In the genomic region with DNA sequence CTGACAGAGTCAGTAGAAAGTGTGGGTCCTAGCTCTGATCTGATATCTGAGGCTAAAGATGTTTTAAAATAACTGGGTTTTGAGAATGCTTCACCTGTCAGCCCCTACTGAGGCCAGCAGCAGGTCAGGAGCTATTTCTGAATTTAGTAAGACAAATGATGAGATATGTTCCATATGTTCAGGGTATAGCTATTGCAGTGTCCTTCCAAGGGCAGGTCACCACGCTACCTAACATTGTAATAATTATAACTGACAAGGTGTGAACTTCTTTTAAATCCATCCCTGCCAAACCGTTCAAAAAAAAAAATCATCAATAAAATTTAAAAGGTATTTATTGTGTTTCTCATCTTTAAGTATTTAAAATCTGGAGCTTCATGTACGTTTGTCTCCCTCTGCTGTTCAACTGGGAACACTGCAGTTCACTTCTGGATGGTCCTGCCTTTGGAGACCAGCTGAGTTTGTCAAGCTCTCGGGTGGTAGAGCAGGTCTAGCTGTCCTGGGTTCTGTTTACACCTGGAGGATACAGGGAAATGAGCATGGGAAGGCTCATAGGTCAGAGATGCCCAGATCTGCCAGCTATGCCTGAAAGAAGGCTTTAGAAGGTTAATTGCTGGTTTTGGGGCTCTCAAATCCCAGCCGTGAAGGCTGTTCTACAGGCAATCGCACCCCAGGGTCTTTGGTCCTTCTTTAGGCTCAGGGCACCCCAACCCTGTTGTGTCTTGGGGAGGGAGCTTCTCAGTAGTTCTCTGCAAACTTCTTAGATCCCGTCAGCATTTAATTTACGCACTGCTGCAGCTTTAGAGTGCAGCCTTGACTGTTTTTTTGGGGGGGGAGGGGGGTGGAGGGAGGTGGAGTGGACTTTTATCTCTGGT, we compare ENCODE assay signal across 9 mouse cellular contexts. TPM values are rescaled to one million over a fixed set of nuclear protein-coding genes. Genes with fewer than 3 reads are reported as not detected.
DNase-seq lines count a peak whose midpoint lies in the region; ATAC-seq and TF ChIP-seq lines count a peak whose summit lies in the region.
"Had no signal": no experiment of that assay in that cellular context is flagged by ENCODE, and none has a peak within 500 bp of the region (broad histone marks: within the 10 kb centered on the region; RNA-seq: fewer than 3 reads in every experiment).

No protein-coding gene starts in this region.

- H3K9ac ChIP-seq in lung, postnatal 0 days (replicated peaks; ENCODE audit: low read depth): no peak overlapping the region
- H3K9ac ChIP-seq: limb, embryonic 12.5 days had no signal

- no peak for TF ChIP-seq EP300 in lung, postnatal 0 days (IDR thresholded peaks at IDR 0.05)

- H3K4me2 ChIP-seq in lung, postnatal 0 days (replicated peaks; ENCODE audit: low read depth, low read length): no peak overlapping the region
- H3K4me2 ChIP-seq: limb, embryonic 12.5 days had no signal

- 35% methylated on average over 8 of the region's 8 CpGs for WGBS in lung, postnatal 0 days

- no peaks in the 10 kb centered on the region for H3K36me3 ChIP-seq in lung, postnatal 0 days (ENCODE audit: insufficient read depth, low read length)
- H3K36me3 ChIP-seq: limb, embryonic 12.5 days had no signal

- H3K4me3 ChIP-seq in lung, postnatal 0 days (ENCODE audit: low read depth, low read length): no peak overlapping the region
- H3K4me3 ChIP-seq: limb, embryonic 12.5 days had no signal

- no peaks in the 10 kb centered on the region for H3K9me3 ChIP-seq in lung, postnatal 0 days (ENCODE audit: low read length)
- H3K9me3 ChIP-seq: limb, embryonic 12.5 days had no signal

- no peaks in the 10 kb centered on the region for H3K4me1 ChIP-seq in lung, postnatal 0 days (ENCODE audit: insufficient read depth, low read depth, low read length)
- H3K4me1 ChIP-seq: limb, embryonic 12.5 days had no signal

- no peak for ATAC-seq in lung, postnatal 0 days

- peak; percentile 48 to 60 for DNase-seq in CD8-positive naive resting alpha-beta T cell, adult 2 months (ENCODE audit: low read depth in 2 of 2, low spot score in 2 of 2)
- peak; percentile 62 for DNase-seq in R1 (ENCODE audit: low read depth, low spot score)
- peak; percentile 69 to 73 for DNase-seq in cerebellum, postnatal 14 days
- peak; percentile 31 to 44 for DNase-seq in frontal cortex, postnatal 25 days (ENCODE audit: low spot score in 2 of 2)
- peak; percentile 38 to 60 for DNase-seq in kidney, postnatal 25 days
- peak; percentile 71 for DNase-seq in lung, postnatal 0 days (ENCODE audit: low spot score)
- DNase-seq in retina, postnatal 1 day: peak; percentile 76
- DNase-seq in ovary, adult 18-20 months (ENCODE audit: low spot score): no peak

- TF ChIP-seq CTCF in lung, postnatal 0 days (IDR thresholded peaks at IDR 0.05): peak; percentile 89

- H3K27ac ChIP-seq in lung, postnatal 0 days (ENCODE audit: low read length): no peak overlapping the region
- H3K27ac ChIP-seq: limb, embryonic 12.5 days had no signal

- H3K27me3 ChIP-seq in lung, postnatal 0 days (replicated peaks; ENCODE audit: insufficient read depth, low read length): no peaks in the 10 kb centered on the region
- H3K27me3 ChIP-seq: limb, embryonic 12.5 days had no signal

RNA-seq across cellular contexts. Expression of a gene that starts 47.7 kb away (rescaled TPM):
- 92.6 and 95.3 TPM in 2 replicates for polyA plus RNA-seq in lung, postnatal 0 days (2015; fragmentation: Nextera tagmentation; extraction: Ambion mirVana)

RNA-seq across cellular contexts. Expression of a gene that starts 57.2 kb away (rescaled TPM):
- polyA plus RNA-seq in lung, postnatal 0 days (2015; fragmentation: Nextera tagmentation; extraction: Ambion mirVana): 8.6 and 12.9 TPM in 2 replicates
